Mouse (Mus musculus) thymus, adult 2 months (tissue): ENCODE measurements around the gene Nos1ap. TPM values are rescaled to one million over a fixed set of nuclear protein-coding genes. Genes with fewer than 3 reads are reported as not detected.

Experiments used
- DNase-seq: peaks from one replicate; pipeline ENCODE4 v3.0.0; 2021
- H3K27ac ChIP-seq: fragments of 200-500 bp; 2 replicates; pipeline ENCODE4 v1.5.1; 2012; ENCODE audit warnings: low read length, control low read depth; ENCODE audit not compliant: control insufficient read depth, insufficient read depth
- H3K27me3 ChIP-seq: fragments of 200-500 bp; 2 replicates; pipeline ENCODE4 v1.6.1; 2012; ENCODE audit warnings: mild to moderate bottlenecking, low read length, moderate library complexity, mixed read lengths; ENCODE audit not compliant: control insufficient read depth, insufficient read depth
- H3K36me3 ChIP-seq: fragments of 200-500 bp; 2 replicates; pipeline ENCODE4 v1.6.1; 2012; ENCODE audit warnings: mild to moderate bottlenecking, low read length, moderate library complexity; ENCODE audit not compliant: control insufficient read depth, insufficient read depth
- H3K4me1 ChIP-seq: fragments of 200-500 bp; replicated peaks from 2 replicates; pipeline ENCODE4 v1.6.1; 2012; ENCODE audit warnings: low read length; ENCODE audit not compliant: control insufficient read depth, insufficient read depth
- H3K4me3 ChIP-seq: fragments of 200-500 bp; 2 replicates; pipeline ENCODE4 v1.5.1; 2012; ENCODE audit warnings: mild to moderate bottlenecking, low read length, control low read depth, moderate library complexity; ENCODE audit not compliant: control insufficient read depth, insufficient read depth
- CTCF ChIP-seq: fragments of 200-500 bp; IDR thresholded peaks from 2 replicates; pipeline ENCODE4 v1.5.1; 2012; ENCODE audit warnings: mild to moderate bottlenecking, control low read depth, low read length, moderate library complexity, borderline replicate concordance; ENCODE audit not compliant: control insufficient read depth, poor library complexity, insufficient read depth; ENCODE audit errors: extremely low read depth
- POLR2A ChIP-seq: fragments of 200-500 bp; IDR thresholded peaks from 2 replicates; pipeline ENCODE4 v1.6.1; 2012; ENCODE audit warnings: mild to moderate bottlenecking, low read length, control low read depth, moderate library complexity; ENCODE audit not compliant: control insufficient read depth, poor library complexity, insufficient read depth; ENCODE audit errors: extremely low read depth
- WGBS: fragments of 180-500 bp; shearing (Covaris S2); methylation state at CpG from one replicate; pipeline ENCODE4 v1.1.7; 2018; 5-methylcytosine and 5-hydroxymethylcytosine counted together
- polyA plus RNA-seq: library from polyadenylated mRNA; depleted of rRNA; stranded (reverse); fragments of >200 nt; gene quantifications from 2 replicates; pipeline ENCODE4 v1.2.3, GENCODE M21; 2012

Gene Nos1ap
- polyA plus RNA-seq, 1 experiment: 3.3 TPM

DNA sequence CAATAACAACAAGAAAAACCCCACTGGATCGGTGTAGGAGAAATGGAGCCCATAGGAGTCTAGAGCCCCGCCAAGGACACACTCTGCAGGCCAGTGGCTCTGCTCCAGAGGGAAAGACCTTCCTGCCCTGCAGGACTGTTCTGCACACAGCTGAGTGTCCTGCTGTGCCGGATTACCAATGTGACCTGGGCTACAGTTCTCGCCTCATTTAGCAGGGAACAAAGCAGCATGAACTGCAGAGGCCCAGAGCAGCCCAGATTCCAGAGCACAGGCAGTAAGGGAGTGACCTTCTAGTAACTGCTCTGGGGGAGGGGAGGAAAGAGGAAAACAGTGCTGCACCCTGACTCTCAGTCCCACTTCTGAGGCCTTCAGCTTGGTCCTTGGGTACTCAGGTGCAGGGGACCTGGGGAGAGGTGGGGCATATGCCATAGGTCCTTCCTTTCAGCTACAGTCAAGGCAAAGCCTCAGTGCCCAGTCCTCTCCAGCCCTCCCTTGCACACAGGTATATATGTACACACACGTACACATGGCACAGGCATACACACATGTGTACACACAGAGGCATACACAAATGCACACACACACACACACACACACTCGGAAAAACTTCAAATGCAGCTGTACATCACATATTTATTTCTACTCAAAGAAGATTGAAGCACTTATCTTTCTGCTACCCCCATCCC is 68.0 kb downstream of the Nos1ap start:
- no peak for DNase-seq
- Histone ChIP-seq H3K36me3 (no peaks in the 10 kb centered on the region), H3K27ac (no peak overlapping the region), H3K4me1 (no peaks in the 10 kb centered on the region; the same call in 1 of the 2 replicates), H3K27me3 (no peaks in the 10 kb centered on the region), H3K4me3 (no peak overlapping the region)
- 94% methylated on average over 6 of the region's 6 CpGs for WGBS
- TF ChIP-seq CTCF: no peak
- TF ChIP-seq POLR2A: no peak

DNA sequence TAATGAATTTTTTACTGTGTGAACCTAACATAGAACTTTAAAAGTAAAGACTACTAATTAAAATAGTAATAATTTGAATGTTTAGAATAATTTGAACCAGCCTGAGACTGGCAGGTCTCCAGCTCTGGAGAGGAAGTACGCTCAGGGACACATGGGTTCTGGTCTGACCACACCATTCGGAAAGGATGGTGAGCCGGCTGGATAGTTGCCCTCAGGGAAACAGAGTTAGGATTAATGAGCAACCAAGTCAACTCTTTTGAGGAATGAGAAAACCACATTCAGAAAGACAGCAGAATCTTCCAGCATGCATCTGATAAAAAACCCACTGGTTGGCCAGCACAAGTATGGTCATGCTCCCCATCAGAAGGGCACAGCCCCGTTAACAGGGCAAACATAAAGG is 69.5 kb downstream of the Nos1ap start:
- H3K27ac ChIP-seq: no peak overlapping the region
- no peak for DNase-seq
- H3K36me3 ChIP-seq: no peaks in the 10 kb centered on the region
- WGBS: 88% methylated on average over 4 of the region's 4 CpGs
- no peak for TF ChIP-seq POLR2A
- no peak for TF ChIP-seq CTCF
- H3K4me1 ChIP-seq: no peaks in the 10 kb centered on the region; the same call in 1 of the 2 replicates
- H3K27me3 ChIP-seq: no peaks in the 10 kb centered on the region
- no peak overlapping the region for H3K4me3 ChIP-seq

DNA sequence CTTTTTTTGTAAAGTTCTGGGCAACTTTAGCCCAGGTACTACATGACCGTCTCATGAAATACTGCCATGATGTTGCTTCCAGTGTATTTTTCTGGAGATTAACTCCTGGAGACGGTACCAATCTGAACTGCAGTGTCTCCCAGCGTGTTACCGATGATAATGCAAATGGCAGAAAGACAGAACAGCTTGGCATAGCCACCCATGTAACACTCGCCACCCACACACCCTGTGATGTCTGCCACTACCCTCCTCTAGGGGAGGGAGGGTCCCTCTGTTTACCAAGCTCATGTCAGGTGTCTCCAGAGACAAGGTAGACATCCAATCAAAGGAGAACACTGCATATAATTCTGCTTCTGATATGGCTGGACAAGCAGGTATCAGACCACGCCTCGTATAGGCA is 70.0 kb downstream of the Nos1ap start:
- Histone ChIP-seq H3K36me3 (no peaks in the 10 kb centered on the region), H3K27me3 (no peaks in the 10 kb centered on the region), H3K27ac (no peak overlapping the region), H3K4me1 (no peaks in the 10 kb centered on the region; the same call in 1 of the 2 replicates), H3K4me3 (no peak overlapping the region)
- no peak for TF ChIP-seq CTCF
- no peak for TF ChIP-seq POLR2A
- 96% methylated on average over 7 of the region's 7 CpGs for whole genome bisulfite sequencing
- DNase-seq: no peak

DNA sequence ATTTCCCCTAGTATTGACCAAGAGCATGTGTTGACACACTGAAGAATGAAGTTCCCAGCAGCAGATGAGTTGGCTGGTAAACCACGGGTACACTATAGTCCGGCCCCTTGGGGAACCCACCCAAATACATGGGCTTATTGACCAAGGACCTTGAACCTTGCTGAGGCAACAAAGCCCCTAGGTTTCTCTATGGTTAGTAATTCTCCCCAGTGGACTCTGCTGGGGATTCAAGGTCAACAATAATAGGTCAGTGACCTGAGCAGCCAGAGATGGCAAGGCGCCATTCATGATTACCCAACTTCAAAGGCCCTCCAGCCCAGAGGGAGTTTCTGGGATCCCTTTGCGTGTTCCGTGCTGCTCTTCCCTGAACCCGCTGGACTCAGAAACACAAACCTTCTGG is 73.5 kb downstream of the Nos1ap start:
- H3K27ac ChIP-seq: no peak overlapping the region
- no peak for DNase-seq
- 93% methylated on average over 6 of the region's 6 CpGs for WGBS

DNA sequence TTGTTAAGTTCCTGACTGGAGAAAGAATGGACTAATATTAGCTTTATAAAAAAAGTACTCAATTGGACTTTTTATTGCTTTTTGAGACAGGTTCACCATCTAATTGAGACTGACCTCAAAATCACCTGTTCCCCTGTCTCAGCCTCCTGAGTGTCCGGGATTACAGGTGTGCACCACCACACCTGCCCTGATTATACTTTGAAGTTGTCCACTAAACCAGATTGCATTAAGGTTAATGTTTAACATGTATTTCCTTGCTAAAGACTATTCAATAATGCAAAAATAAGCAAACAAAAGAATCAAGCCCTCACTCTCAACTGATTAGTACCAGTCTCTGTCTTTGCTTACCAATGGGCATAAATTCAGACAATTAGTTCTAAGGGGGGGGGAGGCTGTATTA is 74.2 kb downstream of the Nos1ap start:
- no peaks in the 10 kb centered on the region for H3K27me3 ChIP-seq
- H3K4me3 ChIP-seq: no peak overlapping the region
- no peak overlapping the region for H3K27ac ChIP-seq
- TF ChIP-seq POLR2A (no peak), CTCF (no peak)
- 85% methylated on average over 1 of the region's 1 CpGs for WGBS
- no peaks in the 10 kb centered on the region for H3K36me3 ChIP-seq
- DNase-seq: no peak
- no peaks in the 10 kb centered on the region for H3K4me1 ChIP-seq

More for the DNA sequence above, 73.5 kb downstream of the Nos1ap start:
- Histone ChIP-seq H3K4me1 (no peaks in the 10 kb centered on the region), H3K27me3 (no peaks in the 10 kb centered on the region), H3K36me3 (no peaks in the 10 kb centered on the region), H3K4me3 (no peak overlapping the region)
- TF ChIP-seq CTCF: no peak

DNA sequence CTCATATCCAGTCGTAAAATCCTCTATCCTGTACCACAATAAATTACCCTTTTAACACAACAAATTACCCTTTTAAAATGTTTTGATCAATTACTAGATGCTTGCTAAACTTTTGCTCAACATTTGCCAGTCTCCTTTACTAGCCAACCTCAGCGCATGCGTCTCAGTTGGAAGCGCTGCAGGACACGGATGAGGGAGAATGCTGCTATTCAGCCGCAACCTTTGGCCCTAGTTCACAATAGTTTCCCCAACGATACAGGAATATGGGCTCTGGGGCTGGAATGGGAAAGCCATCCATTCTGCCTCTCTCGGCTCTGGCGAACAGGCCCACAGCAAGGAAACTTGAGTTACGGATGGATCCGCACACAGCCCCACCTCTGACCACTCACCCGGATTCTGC is 75.4 kb downstream of the Nos1ap start:
- DNase-seq: no peak
- 95% methylated on average over 12 of the region's 12 CpGs for WGBS
- Histone ChIP-seq H3K27me3 (no peaks in the 10 kb centered on the region), H3K27ac (no peak overlapping the region), H3K4me1 (no peaks in the 10 kb centered on the region), H3K36me3 (no peaks in the 10 kb centered on the region), H3K4me3 (no peak overlapping the region)
- TF ChIP-seq CTCF (no peak), POLR2A (no peak)

DNA sequence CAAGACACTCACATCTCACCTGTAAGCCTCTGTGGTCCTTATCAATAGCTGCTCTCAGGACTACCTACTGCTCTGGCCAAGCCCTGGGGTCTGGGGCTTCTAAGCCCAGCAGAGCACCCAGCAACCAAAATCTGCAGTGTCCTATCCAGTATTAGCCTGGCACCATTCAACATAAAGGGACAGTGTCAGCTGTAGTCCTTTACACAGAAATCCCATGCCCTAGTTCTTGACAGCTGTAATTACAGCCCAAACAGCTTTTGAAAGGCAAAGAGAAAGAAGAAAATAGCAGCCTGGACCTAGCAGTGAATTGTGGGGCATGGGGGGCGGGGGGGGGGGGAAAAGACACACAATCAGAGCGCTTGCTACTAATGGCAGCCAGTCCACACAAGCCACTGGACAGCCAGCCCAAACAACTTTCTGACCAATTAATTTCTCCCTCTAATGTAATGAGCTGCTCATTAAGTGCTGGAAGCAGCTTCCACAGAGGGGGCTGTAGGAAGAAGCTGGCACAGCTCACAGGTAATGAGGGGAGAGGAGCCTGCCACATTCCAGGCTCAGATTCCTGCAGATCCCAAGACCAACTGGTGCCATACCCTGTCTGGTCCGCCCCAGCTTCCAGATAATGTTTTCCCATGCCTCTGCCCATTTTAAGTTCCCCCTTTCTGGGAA is 77.1 kb downstream of the Nos1ap start:
- Histone ChIP-seq H3K4me3 (no peak overlapping the region), H3K27ac (no peak overlapping the region), H3K27me3 (no peaks in the 10 kb centered on the region), H3K4me1 (no peaks in the 10 kb centered on the region), H3K36me3 (no peaks in the 10 kb centered on the region)
- WGBS: 85% methylated on average over 3 of the region's 3 CpGs
- no peak for DNase-seq
- no peak for TF ChIP-seq CTCF
- no peak for TF ChIP-seq POLR2A
